In genomic region chr15:99470971-99471676, GRCm38 (mm10) we compare ENCODE assay signal across 8 mouse cellular contexts. TPM values are rescaled to one million over a fixed set of nuclear protein-coding genes. Genes with fewer than 3 reads are reported as not detected.
DNase-seq lines count a peak whose midpoint lies in the region; ATAC-seq lines count a peak whose summit lies in the region.

No protein-coding gene starts in this region.

- H3K9ac ChIP-seq in forebrain, embryonic 12.5 days, result no peak overlapping the region
- 0 out of 2 replicates have a peak overlapping the region, but pooled peaks have one; percentile 14 for H3K9ac ChIP-seq in midbrain, embryonic 13.5 days (replicated peaks)

- no peak for ATAC-seq in forebrain, embryonic 12.5 days (ENCODE audit: low FRiP score)
- no peak for ATAC-seq in midbrain, embryonic 13.5 days

- no peak overlapping the region for H3K4me3 ChIP-seq in forebrain, embryonic 12.5 days (replicated peaks)
- no peak overlapping the region for H3K4me3 ChIP-seq in midbrain, embryonic 13.5 days (replicated peaks)

- no peak overlapping the region for H3K27ac ChIP-seq in forebrain, embryonic 12.5 days
- H3K27ac ChIP-seq in midbrain, embryonic 13.5 days, result peak overlapping the region; percentile 16; the same call in 1 of the 2 replicates

- intact Hi-C loops in left cerebral cortex, postnatal 36 days (cut with DNase I), result loop anchor here (1.0 kb wide), 1 partner anchor 55 kb away; no protein-coding TSS in a partner anchor

- peak overlapping the region; percentile 17; the same call in 1 of the 2 replicates for H3K4me2 ChIP-seq in forebrain, embryonic 12.5 days
- H3K4me2 ChIP-seq in midbrain, embryonic 13.5 days (replicated peaks), result peak overlapping the region; percentile 19; the same call in 1 of the 2 replicates

- 0 out of 2 replicates have a peak, but pooled peaks cover 4% of the 10 kb centered on the region for H3K27me3 ChIP-seq in forebrain, embryonic 12.5 days
- H3K27me3 ChIP-seq in midbrain, embryonic 13.5 days, result no peaks in the 10 kb centered on the region
- H3K27me3 ChIP-seq in splenic B cell, adult 2 months (ENCODE audit: control insufficient read depth, insufficient read depth, low read length, poor library complexity, severe bottlenecking), result no peaks in the 10 kb centered on the region

- DNase-seq in adrenal gland, adult 18-20 months (ENCODE audit: low spot score in 2 of 2), result peak; percentile 48 to 60
- DNase-seq in adrenal gland, postnatal 4 days (ENCODE audit: low spot score in 2 of 2), result no peak
- peak; percentile 53 to 73 for DNase-seq in adrenal gland, postnatal 36 days
- DNase-seq in heart, postnatal 4 days, result peak; percentile 77
- DNase-seq in left cerebral cortex, postnatal 36 days (ENCODE audit: low spot score in 2 of 2), result peak; percentile 32 to 35
- DNase-seq in splenic B cell, adult 2 months (ENCODE audit: low read depth, low spot score), result peak; percentile 60

- 66% methylated on average over 17 of the region's 17 CpGs for WGBS in forebrain, embryonic 12.5 days
- 64% methylated on average over 17 of the region's 17 CpGs for WGBS in midbrain, embryonic 13.5 days

- peaks cover 9% of the 10 kb centered on the region for H3K4me1 ChIP-seq in forebrain, embryonic 12.5 days
- peaks cover 14% of the 10 kb centered on the region for H3K4me1 ChIP-seq in midbrain, embryonic 13.5 days (replicated peaks)

- H3K36me3 ChIP-seq in forebrain, embryonic 12.5 days (replicated peaks), result peaks cover 24% of the 10 kb centered on the region
- H3K36me3 ChIP-seq in midbrain, embryonic 13.5 days, result peaks cover 10% of the 10 kb centered on the region
- no peaks in the 10 kb centered on the region for H3K36me3 ChIP-seq in splenic B cell, adult 2 months (ENCODE audit: control insufficient read depth, insufficient read depth, low read length, poor library complexity, severe bottlenecking)

- H3K9me3 ChIP-seq in forebrain, embryonic 12.5 days, result no peaks in the 10 kb centered on the region
- H3K9me3 ChIP-seq in midbrain, embryonic 13.5 days, result no peaks in the 10 kb centered on the region

RNA-seq across cellular contexts. Expression of gene Bcdin3d, which starts 3.4 kb away (rescaled TPM):
- total RNA-seq in adrenal gland, adult 18-20 months (2021), result 1 to 10 TPM; 4.6 to 4.7 TPM
- 1 to 10 TPM; 7.8 TPM for total RNA-seq in adrenal gland, postnatal 4 days (2021)
- total RNA-seq in adrenal gland, postnatal 36 days (2021), result 1 to 10 TPM; 5.3 to 6.6 TPM
- 21.5 and 25.0 TPM in 2 replicates for polyA plus RNA-seq in forebrain, embryonic 12.5 days (2016; fragmentation: Nextera tagmentation; extraction: Ambion mirVana)
- 1 to 10 TPM; 4.9 to 5.0 TPM for total RNA-seq in heart, postnatal 4 days (2021)
- 1 to 10 TPM; 3.9 to 6.6 TPM for total RNA-seq in left cerebral cortex, postnatal 36 days (2021)
- polyA plus RNA-seq in midbrain, embryonic 13.5 days (2015; fragmentation: Nextera tagmentation; extraction: Ambion mirVana), result 26.5 and 26.9 TPM in 2 replicates

RNA-seq across cellular contexts. Expression of gene Nckap5l, which starts 13.6 kb away (rescaled TPM):
- total RNA-seq in adrenal gland, adult 18-20 months (2021), result 10 to 100 TPM; 14.1 to 18.7 TPM
- 10 to 100 TPM; 35.7 to 44.5 TPM for total RNA-seq in adrenal gland, postnatal 4 days (2021)
- 10 to 100 TPM; 30.4 to 36.0 TPM for total RNA-seq in adrenal gland, postnatal 36 days (2021)
- polyA plus RNA-seq in forebrain, embryonic 12.5 days (2016; fragmentation: Nextera tagmentation; extraction: Ambion mirVana), result 11.8 and 12.0 TPM in 2 replicates
- total RNA-seq in heart, postnatal 4 days (2021), result 10 to 100 TPM; 20.0 to 23.6 TPM
- 10 to 100 TPM; 19.4 to 21.4 TPM for total RNA-seq in left cerebral cortex, postnatal 36 days (2021)
- polyA plus RNA-seq in midbrain, embryonic 13.5 days (2015; fragmentation: Nextera tagmentation; extraction: Ambion mirVana), result 12.2 and 15.6 TPM in 2 replicates

RNA-seq across cellular contexts. Expression of gene Faim2, which starts 56.8 kb away (rescaled TPM):
- 10 to 100 TPM; 28.9 to 31.6 TPM for total RNA-seq in adrenal gland, adult 18-20 months (2021)
- 10 to 100 TPM; 23.2 to 26.8 TPM for total RNA-seq in adrenal gland, postnatal 4 days (2021)
- 10 to 100 TPM; 17.8 to 23.5 TPM for total RNA-seq in adrenal gland, postnatal 36 days (2021)
- polyA plus RNA-seq in forebrain, embryonic 12.5 days (2016; fragmentation: Nextera tagmentation; extraction: Ambion mirVana), result 1.6 and 1.9 TPM in 2 replicates
- not detected for total RNA-seq in heart, postnatal 4 days (2021)
- 100 to 1,000 TPM; 365 to 407 TPM for total RNA-seq in left cerebral cortex, postnatal 36 days (2021)
- polyA plus RNA-seq in midbrain, embryonic 13.5 days (2015; fragmentation: Nextera tagmentation; extraction: Ambion mirVana), result 9.5 and 12.1 TPM in 2 replicates

Comparison
In these comparisons a context has a peak if more than half of its experiments do, and no peak if none do; other contexts are left out.
1. DNase-seq: peak in adrenal gland, adult 18-20 months (2 of 2), adrenal gland, postnatal 36 days (2 of 2), heart, postnatal 4 days (single experiment), left cerebral cortex, postnatal 36 days (2 of 2) and splenic B cell, adult 2 months (single experiment); none in adrenal gland, postnatal 4 days (0 of 2).
2. RNA of gene Faim2, which starts 56.8 kb away (total RNA-seq): 365 to 407 TPM in left cerebral cortex, postnatal 36 days, 28.9 to 31.6 TPM in adrenal gland, adult 18-20 months, 23.2 to 26.8 TPM in adrenal gland, postnatal 4 days and 17.8 to 23.5 TPM in adrenal gland, postnatal 36 days; not detected in heart, postnatal 4 days; every median in the first group is over 10 times any median in the second.